Mouse (Mus musculus) megakaryocyte, adult 5-6 weeks (primary cell): Measurements from ENCODE around the gene Lin52. TPM values are rescaled to one million over a fixed set of nuclear protein-coding genes. Genes with fewer than 3 reads are reported as not detected.
A peak's percentile ranks its signal among the peaks of the same experiment; 100 is the strongest.

Source experiments
- ATAC-seq: 2 replicates; pipeline ENCODE4 v1.8.0; 2016; ENCODE audit warnings: mild to moderate bottlenecking, inconsistent platforms; ENCODE audit not compliant: poor library complexity, severe bottlenecking
- total RNA-seq, 2 experiments: library from RNA; stranded (forward) in 1 of 2; stranded (reverse) in 1 of 2; fragments of 153-499, 151-499 nt in 1 of 2; fragments of 221-1000, 200-1000 nt in 1 of 2; gene quantifications; 2 replicates each; pipeline versions ENCODE4 v1.2.3 to v1.2.4; 2015 to 2017

The Lin52 gene
- total RNA-seq, 2 experiments from 2014 or later, result 14.9 to 21.3 TPM

DNA sequence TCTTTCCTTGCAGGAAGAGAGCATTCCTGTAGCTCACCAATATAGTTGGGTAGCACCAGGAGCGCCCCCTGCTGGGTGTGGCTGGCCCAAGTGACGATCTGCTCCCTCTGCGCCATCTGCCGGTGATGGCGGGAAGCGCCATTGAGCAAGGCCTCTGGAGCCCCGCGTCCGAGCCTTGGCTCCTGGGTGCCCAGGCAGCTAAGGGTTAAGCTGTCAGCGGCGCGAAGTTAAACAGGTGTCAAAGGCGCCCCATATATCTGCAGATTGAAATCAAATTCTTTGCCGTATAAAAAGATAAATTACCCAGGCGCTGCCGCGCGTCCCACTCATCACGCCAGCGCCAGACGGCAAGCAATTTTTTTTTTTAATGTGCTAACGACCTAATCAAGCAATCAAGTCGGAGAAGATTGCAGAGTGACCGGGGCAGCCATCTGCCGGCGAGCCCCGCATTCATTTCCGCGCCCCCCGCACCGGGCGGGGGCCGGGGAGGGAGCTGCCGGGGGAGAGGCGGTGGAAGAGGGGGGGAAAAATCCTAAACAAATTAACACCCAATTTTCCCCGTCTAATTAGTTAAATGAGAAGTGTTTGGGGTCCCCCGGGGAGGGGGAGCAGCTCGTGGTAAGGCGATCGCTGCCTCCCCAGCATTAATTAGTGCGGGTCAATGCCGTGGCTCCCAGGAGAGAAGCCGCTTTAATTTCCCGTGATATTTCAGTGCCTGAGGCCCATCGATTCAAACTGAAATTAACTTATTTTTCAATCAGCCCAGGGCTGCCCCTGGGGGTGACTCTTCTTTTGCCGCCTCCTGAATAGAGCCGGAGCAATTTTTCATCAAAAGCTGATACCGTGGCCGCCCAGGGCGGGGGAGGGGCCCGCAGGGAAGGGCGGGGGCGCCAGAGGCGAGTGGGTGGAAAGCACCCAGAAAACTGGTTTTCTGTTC lies 138.9 kb downstream of the Lin52 start:
- ATAC-seq, result peak; percentile 99

Other genes with a start within 250 kb of the Lin52 start
- gene Elmsan1, start 232.5 kb upstream of the Lin52 start, total RNA-seq (2015), result 24.6 and 27.0 TPM in 2 replicates
- 17.0 and 25.0 TPM in 2 replicates for gene Elmsan1, start 232.5 kb upstream of the Lin52 start, total RNA-seq (2017)
- gene Ptgr2, start 166.2 kb upstream of the Lin52 start, total RNA-seq (2015), result 14.3 and 18.9 TPM in 2 replicates
- 52.4 and 52.9 TPM in 2 replicates for gene Ptgr2, start 166.2 kb upstream of the Lin52 start, total RNA-seq (2017)
- 37.7 and 43.1 TPM in 2 replicates for gene Zfp410, start 134.6 kb upstream of the Lin52 start, total RNA-seq (2015)
- gene Zfp410, start 134.6 kb upstream of the Lin52 start, total RNA-seq (2017), result 25.3 and 32.6 TPM in 2 replicates
- gene Coq6, start 89.8 kb upstream of the Lin52 start, total RNA-seq (2015), result 10.1 and 10.4 TPM in 2 replicates
- gene Coq6, start 89.8 kb upstream of the Lin52 start, total RNA-seq (2017), result 5.7 and 7.9 TPM in 2 replicates
- 0.48 and 0.58 TPM in 2 replicates for gene Fam161b, start 89.6 kb upstream of the Lin52 start, total RNA-seq (2015)
- gene Fam161b, start 89.6 kb upstream of the Lin52 start, total RNA-seq (2017), result 0.40 and 1.1 TPM in 2 replicates
- gene Entpd5, start 42.4 kb upstream of the Lin52 start, total RNA-seq (2015), result 8.8 and 11.0 TPM in 2 replicates
- gene Entpd5, start 42.4 kb upstream of the Lin52 start, total RNA-seq (2017), result 10.5 and 11.2 TPM in 2 replicates
- gene Bbof1, start 42.4 kb upstream of the Lin52 start, total RNA-seq (2015), result 0.36 and 1.1 TPM in 2 replicates
- gene Bbof1, start 42.4 kb upstream of the Lin52 start, total RNA-seq (2017), result 1.5 and 2.3 TPM in 2 replicates
- gene Rnf113a2, start 34.2 kb upstream of the Lin52 start, total RNA-seq (2015), result 27.5 and 30.5 TPM in 2 replicates
- gene Rnf113a2, start 34.2 kb upstream of the Lin52 start, total RNA-seq (2017), result 31.2 and 32.2 TPM in 2 replicates
- 8.6 and 9.3 TPM in 2 replicates for gene Aldh6a1, start 418 bp upstream of the Lin52 start, total RNA-seq (2015)
- gene Aldh6a1, start 418 bp upstream of the Lin52 start, total RNA-seq (2017), result 4.3 and 5.9 TPM in 2 replicates
- not detected in 2 replicates for gene Vsx2, start 118.3 kb downstream of the Lin52 start, total RNA-seq (2015)
- not detected in 2 replicates for gene Vsx2, start 118.3 kb downstream of the Lin52 start, total RNA-seq (2017)
- 3.1 and 4.7 TPM in 2 replicates for gene Abcd4, start 166.0 kb downstream of the Lin52 start, total RNA-seq (2015)
- 4.5 TPM in 2 replicates for gene Abcd4, start 166.0 kb downstream of the Lin52 start, total RNA-seq (2017)
- gene Vrtn, start 189.6 kb downstream of the Lin52 start, total RNA-seq (2015), result not detected in 2 replicates
- gene Vrtn, start 189.6 kb downstream of the Lin52 start, total RNA-seq (2017), result not detected in 2 replicates
- gene Syndig1l, start 247.4 kb downstream of the Lin52 start, total RNA-seq (2015), result not detected in 2 replicates
- not detected in 2 replicates for gene Syndig1l, start 247.4 kb downstream of the Lin52 start, total RNA-seq (2017)